Mouse (Mus musculus): ENCODE results near the gene Zfp706. TPM values are rescaled to one million over a fixed set of nuclear protein-coding genes. Genes with fewer than 3 reads are reported as not detected.

The Zfp706 gene
- 64.0 and 66.3 TPM in 2 replicates for total RNA-seq (2012; rRNA removed)
- 100 to 1,000 TPM in 1 of 2 experiments, 10 to 100 TPM in 1; 33.1 to 261 TPM for polyA plus RNA-seq (2012; ENCODE audit: insufficient read depth in 1 of 2, insufficient read length in 2 of 2, low read depth in 1 of 2, low replicate concordance in 2 of 2, missing spikeins in 1 of 2)

GRCm38 (mm10) chr15:37007233-37007958 is at the start of gene Zfp706:
Gene Zfp706 (minus strand): TSS chr15:37007773.
- H3K4me1 ChIP-seq (ENCODE audit: control insufficient read depth in 1 of 2, insufficient read depth in 2 of 2, low read length in 2 of 2), result peaks cover 4 to 25% of the 10 kb centered on the region in 2 experiments; a peak in 3 of 4 replicates
- H3K9me3 ChIP-seq (replicated peaks; ENCODE audit: insufficient read depth, low read length), result no peaks in the 10 kb centered on the region
- peak within 1 kb of the TSS; percentile 88 for H3K27ac ChIP-seq (ENCODE audit: control insufficient read depth, low read depth, low read length)
- peaks cover 16 to 40% of the 10 kb centered on the region in 2 experiments for H3K36me3 ChIP-seq (ENCODE audit: control insufficient read depth in 1 of 2, insufficient read depth in 2 of 2, low read length in 2 of 2)
- H3K27me3 ChIP-seq (ENCODE audit: control insufficient read depth in 1 of 2, insufficient read depth in 2 of 2, low read length in 2 of 2), result no peaks in the 10 kb centered on the region
- peak within 1 kb of the TSS; percentile 98 for H3K9ac ChIP-seq (ENCODE audit: control insufficient read depth, low read depth, low read length, poor library complexity, severe bottlenecking)
- DNase-seq (ENCODE audit: low read depth, low spot score), result peak; percentile 99
- H3K4me3 ChIP-seq (ENCODE audit: control insufficient read depth in 1 of 2, insufficient read depth in 1 of 2, low read depth in 2 of 2, low read length in 2 of 2), result peak within 1 kb of the TSS; percentile 81 to 94
- peaks cover 42% of the 10 kb centered on the region for H3K79me2 ChIP-seq (ENCODE audit: control insufficient read depth, insufficient read depth, low read length, poor library complexity)
- no peak for TF ChIP-seq SMC3 (IDR thresholded peaks at IDR 0.05; ENCODE audit: low read depth, low read length)
- TF ChIP-seq ETS1 (IDR thresholded peaks at IDR 0.05; ENCODE audit: low read depth, low read length), result peak; percentile 51; the same call in 1 of the 2 replicates
- 0 out of 2 replicates have a peak, but pooled peaks have one; percentile 33 for TF ChIP-seq UBTF (IDR thresholded peaks at IDR 0.05; ENCODE audit: borderline replicate concordance, insufficient read depth, low read depth, low read length)
- TF ChIP-seq EP300 (IDR thresholded peaks at IDR 0.05; ENCODE audit: low read depth in 1 of 2, low read length in 2 of 2), result 0 out of 4 replicates have a peak, but pooled peaks of 1 of the 2 experiments have one; percentile 7
- peak; percentile 59; the same call in 1 of the 2 replicates for TF ChIP-seq E2F4 (IDR thresholded peaks at IDR 0.05; ENCODE audit: borderline replicate concordance, low read depth, low read length)
- no peak for TF ChIP-seq GATA1 (IDR thresholded peaks at IDR 0.05; ENCODE audit: low read depth, low read length)
- TF ChIP-seq MXI1 (IDR thresholded peaks at IDR 0.05; ENCODE audit: low read depth, low read length), result peak; percentile 77; the same call in 1 of the 2 replicates
- TF ChIP-seq ZNF384 (IDR thresholded peaks at IDR 0.05; ENCODE audit: low read depth, low read length), result no peak
- no peak for TF ChIP-seq BHLHE40 (IDR thresholded peaks at IDR 0.05; ENCODE audit: borderline replicate concordance, low read depth, low read length)
- no peak for TF ChIP-seq RCOR1 (IDR thresholded peaks at IDR 0.05; ENCODE audit: low read depth, low read length)
- TF ChIP-seq TBP (IDR thresholded peaks at IDR 0.05; ENCODE audit: low read depth, low read length), result peak; percentile 72; the same call in 1 of the 2 replicates
- TF ChIP-seq JUND (IDR thresholded peaks at IDR 0.05; ENCODE audit: low read depth, low read length), result no peak
- peak; percentile 88 for TF ChIP-seq ELF1 (IDR thresholded peaks at IDR 0.05; ENCODE audit: low read depth, low read length)
- peak; percentile 98 for TF ChIP-seq NELFE (IDR thresholded peaks at IDR 0.05; ENCODE audit: low read depth, low read length)
- no peak; the same call in 1 of the 2 replicates for TF ChIP-seq KAT2A (conservative IDR thresholded peaks at IDR 0.05; ENCODE audit: low read depth, low read length)
- TF ChIP-seq ZKSCAN1 (IDR thresholded peaks at IDR 0.05; ENCODE audit: low read depth, low read length), result no peak
- 0 out of 2 replicates have a peak, but pooled peaks have one; percentile 68 for TF ChIP-seq POLR2AphosphoS5 (IDR thresholded peaks at IDR 0.05; ENCODE audit: borderline replicate concordance, low read depth, low read length)
- TF ChIP-seq CHD2 (IDR thresholded peaks at IDR 0.05; ENCODE audit: low read length), result no peak
- TF ChIP-seq SIN3A (IDR thresholded peaks at IDR 0.05; ENCODE audit: low read length), result peak; percentile 71
- no peak for TF ChIP-seq TAL1 (IDR thresholded peaks at IDR 0.05; ENCODE audit: low read length)
- no peak for TF ChIP-seq CTCF (IDR thresholded peaks at IDR 0.05 in 2 of 3, conservative IDR thresholded peaks at IDR 0.05 in 1 of 3; ENCODE audit: control insufficient read depth in 1 of 3, insufficient read depth in 1 of 3, low read depth in 2 of 3, low read length in 3 of 3, poor library complexity in 1 of 3, severe bottlenecking in 1 of 3)
- TF ChIP-seq NRF1 (IDR thresholded peaks at IDR 0.05; ENCODE audit: insufficient read depth, low read depth, low read length, poor library complexity, severe bottlenecking), result peak; percentile 50; the same call in 1 of the 2 replicates
- no peak for TF ChIP-seq RAD21 (IDR thresholded peaks at IDR 0.05; ENCODE audit: low read depth, low read length)
- peak; percentile 96 to 99 for TF ChIP-seq POLR2A (IDR thresholded peaks at IDR 0.05; ENCODE audit: control insufficient read depth in 1 of 2, insufficient read depth in 1 of 2, low read depth in 1 of 2, low read length in 2 of 2, poor library complexity in 1 of 2)
- peak; percentile 74 for TF ChIP-seq MYC (IDR thresholded peaks at IDR 0.05; ENCODE audit: low read depth, low read length)
- TF ChIP-seq MEF2A (IDR thresholded peaks at IDR 0.05; ENCODE audit: extremely low read depth, insufficient replicate concordance, low read depth, low read length, poor library complexity, severe bottlenecking), result no peak
- TF ChIP-seq MAZ (IDR thresholded peaks at IDR 0.05; ENCODE audit: low read depth, low read length), result peak; percentile 85; the same call in 1 of the 2 replicates
- 0 out of 2 replicates have a peak, but pooled peaks have one; percentile 31 for TF ChIP-seq USF1 (IDR thresholded peaks at IDR 0.05; ENCODE audit: low read depth, low read length)
- TF ChIP-seq CHD1 (IDR thresholded peaks at IDR 0.05; ENCODE audit: low read depth, low read length), result 0 out of 2 replicates have a peak, but pooled peaks have one; percentile 34
- TF ChIP-seq POLR2AphosphoS2 (IDR thresholded peaks at IDR 0.05; ENCODE audit: low read length), result peak; percentile 95
- TF ChIP-seq ZC3H11A (IDR thresholded peaks at IDR 0.05; ENCODE audit: low read depth, low read length), result no peak
- TF ChIP-seq MAX (IDR thresholded peaks at IDR 0.05; ENCODE audit: low read length), result no peak
- no peak for TF ChIP-seq MYB (IDR thresholded peaks at IDR 0.05; ENCODE audit: low read depth, low read length)
- TF ChIP-seq TCF12 (IDR thresholded peaks at IDR 0.05; ENCODE audit: low read depth, low read length), result peak; percentile 68; the same call in 1 of the 2 replicates
- TF ChIP-seq MAFK (IDR thresholded peaks at IDR 0.05; ENCODE audit: borderline replicate concordance, low read depth, low read length), result no peak

All from MEL (cell line).